Mouse (Mus musculus) embryonic facial prominence, embryonic 11.5 days (tissue): ENCODE measurements at regions not wholly inside any gene's neighbourhood (a gene's known extent, or its start where the extent isn't known, plus 50 kb on each side); places are given as distances from the start of the nearest gene placed in this dataset. TPM values are rescaled to one million over a fixed set of nuclear protein-coding genes. Genes with fewer than 3 reads are reported as not detected.

ENCODE experiments used
- ATAC-seq: fragments of 200-750 bp; cut with Nextera tagmentation; replicated peaks from 2 replicates; pipeline ENCODE4 v1.8.0; 2017; ENCODE audit warnings: low read depth; ENCODE audit not compliant: insufficient number of reproducible peaks, low FRiP score, low TSS enrichment
- DNase-seq: peaks from one replicate; pipeline ENCODE4 v3.0.0-alpha.2; 2015; ENCODE audit warnings: low spot score
- H3K27ac ChIP-seq: fragments of 300-500 bp; sonication (generic); replicated peaks from 2 replicates; pipeline ENCODE4 v1.5.1; 2014; ENCODE audit warnings: mild to moderate bottlenecking, low read depth, low read length, control low read depth
- H3K27me3 ChIP-seq: fragments of 300-500 bp; sonication (generic); 2 replicates; pipeline ENCODE4 v1.6.1; 2014; ENCODE audit warnings: mild to moderate bottlenecking, low read length, moderate library complexity, mixed read lengths; ENCODE audit not compliant: control insufficient read depth, insufficient read depth
- H3K36me3 ChIP-seq: fragments of 300-500 bp; sonication (generic); replicated peaks from 2 replicates; pipeline ENCODE4 v1.6.1; 2014; ENCODE audit warnings: low read depth, mild to moderate bottlenecking, low read length, moderate library complexity, mixed read lengths; ENCODE audit not compliant: control insufficient read depth, insufficient read depth
- H3K4me1 ChIP-seq: fragments of 300-500 bp; sonication (generic); 2 replicates; pipeline ENCODE4 v1.6.1; 2014; ENCODE audit warnings: low read length, mixed read lengths; ENCODE audit not compliant: control insufficient read depth, insufficient read depth
- H3K4me2 ChIP-seq: fragments of 300-500 bp; sonication (generic); 2 replicates; pipeline ENCODE4 v1.6.1; 2014; ENCODE audit warnings: low read depth, mild to moderate bottlenecking, control low read depth, low read length, moderate library complexity
- H3K4me3 ChIP-seq: fragments of 300-500 bp; sonication (generic); 2 replicates; pipeline ENCODE4 v1.5.1; 2014; ENCODE audit warnings: low read depth, low read length, control low read depth
- H3K9ac ChIP-seq: fragments of 300-500 bp; sonication (generic); replicated peaks from 2 replicates; pipeline ENCODE4 v1.6.1; 2014; ENCODE audit warnings: mild to moderate bottlenecking, control low read depth, low read length
- H3K9me3 ChIP-seq: fragments of 300-500 bp; sonication (generic); replicated peaks from 2 replicates; pipeline ENCODE4 v1.6.1; 2016; ENCODE audit warnings: mild to moderate bottlenecking, low read length, inconsistent platforms, mixed read lengths; ENCODE audit not compliant: control insufficient read depth
- WGBS: fragments of 180-500 bp; shearing (Covaris S2); extraction: QIAGEN DNeasy Blood & Tissue Kit; methylation state at CpG from one replicate; pipeline ENCODE4 v1.1.7; 2014; 5-methylcytosine and 5-hydroxymethylcytosine counted together
- microRNA-seq: library from miRNA; unstranded; fragments of <30 nt; microRNA quantifications from one replicate; pipeline ENCODE4, GENCODE M21; 2016; ENCODE audit warnings: borderline number of aligned reads

DNA sequence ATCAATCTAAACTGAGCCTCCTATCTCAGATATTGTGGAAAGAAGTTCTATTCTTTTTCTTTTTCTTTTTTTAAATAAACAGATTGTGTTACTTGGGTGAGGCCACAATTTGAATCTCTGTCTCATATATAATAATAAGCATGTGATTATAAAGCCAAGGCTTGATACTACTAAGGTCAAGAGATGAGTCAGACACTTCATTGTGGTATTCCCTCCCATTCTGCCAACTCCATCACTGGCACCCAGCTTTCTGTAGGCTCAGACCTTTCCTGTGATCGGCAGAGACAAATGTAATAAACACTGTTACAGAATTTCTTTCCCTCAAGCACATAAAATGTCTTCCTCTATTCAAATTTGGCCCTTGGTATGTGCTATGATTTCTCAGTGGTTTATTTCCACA is 337.0 kb upstream of the Olfr161 start:
- ATAC-seq: no peak
- Histone ChIP-seq H3K9me3 (peaks cover 17% of the 10 kb centered on the region), H3K4me2 (no peak overlapping the region), H3K27me3 (no peaks in the 10 kb centered on the region), H3K36me3 (no peaks in the 10 kb centered on the region), H3K27ac (no peak overlapping the region), H3K4me1 (no peaks in the 10 kb centered on the region), H3K4me3 (no peak overlapping the region), H3K9ac (no peak overlapping the region)
- DNase-seq: no peak
- 42% methylated on average over 1 of the region's 1 CpGs for WGBS

DNA sequence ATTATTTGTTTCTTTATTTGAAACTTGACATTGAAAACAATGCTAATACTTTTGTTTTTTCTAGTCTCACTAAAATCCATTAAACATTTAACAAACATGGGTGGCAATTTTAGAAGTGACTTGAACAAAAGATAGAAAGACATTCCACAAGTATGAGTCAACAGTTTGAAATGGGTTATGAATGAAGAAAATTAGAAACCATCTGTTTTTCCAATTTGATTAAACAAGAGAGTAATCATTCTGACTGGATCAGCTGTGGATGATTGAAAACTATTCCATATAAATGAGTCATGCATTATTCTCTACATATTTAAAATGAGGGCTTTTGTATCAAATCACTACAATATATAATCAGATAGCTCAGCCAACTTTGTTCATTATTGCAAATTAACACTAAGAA is 334.8 kb upstream of the Olfr161 start:
- DNase-seq (no peak), ATAC-seq (no peak)
- Histone ChIP-seq H3K27me3 (no peaks in the 10 kb centered on the region), H3K36me3 (no peaks in the 10 kb centered on the region), H3K4me3 (no peak overlapping the region), H3K4me2 (no peak overlapping the region), H3K9me3 (peaks cover 17% of the 10 kb centered on the region), H3K27ac (no peak overlapping the region), H3K9ac (no peak overlapping the region), H3K4me1 (no peaks in the 10 kb centered on the region)

DNA sequence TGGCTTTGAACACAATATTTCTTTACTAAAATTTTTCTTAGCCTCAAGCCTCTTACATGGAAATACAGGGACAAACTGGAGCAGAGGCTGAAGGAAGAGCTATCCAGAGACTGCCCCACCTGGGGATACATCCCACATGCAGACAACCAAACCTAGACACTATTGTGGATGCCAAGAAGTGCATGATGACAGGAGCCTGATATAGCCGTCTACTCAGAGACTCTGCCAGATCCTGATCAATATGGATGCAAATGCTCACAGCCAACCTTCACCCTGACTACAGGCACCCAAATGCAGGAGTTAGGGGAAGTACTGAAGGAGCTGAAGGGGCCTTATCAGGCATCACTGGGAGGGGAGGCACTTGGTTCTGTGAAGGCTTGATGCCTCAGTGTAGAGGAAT is 325.5 kb upstream of the Olfr161 start:
- 79% methylated on average over 1 of the region's 1 CpGs for WGBS
- H3K9me3 ChIP-seq: peaks cover 15% of the 10 kb centered on the region
- no peak overlapping the region for H3K4me2 ChIP-seq
- no peaks in the 10 kb centered on the region for H3K4me1 ChIP-seq
- no peak for DNase-seq
- no peak overlapping the region for H3K4me3 ChIP-seq
- no peak overlapping the region for H3K9ac ChIP-seq
- no peaks in the 10 kb centered on the region for H3K27me3 ChIP-seq
- ATAC-seq: no peak
- no peaks in the 10 kb centered on the region for H3K36me3 ChIP-seq
- H3K27ac ChIP-seq: no peak overlapping the region

DNA sequence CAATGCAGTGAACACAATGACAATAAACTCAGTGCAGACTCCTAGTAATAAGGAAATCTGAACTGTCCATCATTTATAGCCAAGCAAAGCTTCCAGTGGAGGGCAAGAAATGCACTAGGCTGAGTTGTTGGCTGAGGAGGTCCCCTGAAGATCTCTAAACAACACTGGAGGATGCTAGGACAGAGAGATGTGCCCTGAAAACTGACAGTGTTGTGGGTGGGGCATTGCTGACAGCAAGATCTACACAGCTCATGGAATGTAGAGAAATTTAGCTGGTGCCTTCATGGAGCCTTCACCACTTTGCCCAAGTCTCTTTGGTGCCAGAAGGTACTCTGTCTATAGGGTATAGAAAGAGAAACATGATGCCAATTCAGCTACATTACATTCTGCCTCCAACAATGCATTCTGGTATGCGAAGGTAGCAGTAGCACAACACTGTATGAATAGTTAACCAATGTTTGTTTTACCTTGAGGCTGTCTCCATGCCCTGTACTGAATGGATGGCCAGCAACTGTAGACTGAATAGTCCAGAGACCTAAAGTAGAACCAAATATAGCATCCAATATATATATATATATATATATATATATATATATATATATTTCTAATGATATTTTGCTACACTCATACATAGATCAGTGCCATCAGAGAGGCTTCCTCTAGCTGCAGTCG is 318.9 kb upstream of the Olfr161 start:
- 60% methylated on average over 2 of the region's 2 CpGs for WGBS
- Histone ChIP-seq H3K27ac (no peak overlapping the region), H3K27me3 (no peaks in the 10 kb centered on the region), H3K4me1 (no peaks in the 10 kb centered on the region), H3K36me3 (no peaks in the 10 kb centered on the region; the same call in 1 of the 2 replicates), H3K9me3 (peaks cover 23% of the 10 kb centered on the region), H3K4me2 (no peak overlapping the region), H3K4me3 (no peak overlapping the region), H3K9ac (no peak overlapping the region)
- DNase-seq (no peak), ATAC-seq (peak; percentile 76; the same call in 1 of the 2 replicates)

DNA sequence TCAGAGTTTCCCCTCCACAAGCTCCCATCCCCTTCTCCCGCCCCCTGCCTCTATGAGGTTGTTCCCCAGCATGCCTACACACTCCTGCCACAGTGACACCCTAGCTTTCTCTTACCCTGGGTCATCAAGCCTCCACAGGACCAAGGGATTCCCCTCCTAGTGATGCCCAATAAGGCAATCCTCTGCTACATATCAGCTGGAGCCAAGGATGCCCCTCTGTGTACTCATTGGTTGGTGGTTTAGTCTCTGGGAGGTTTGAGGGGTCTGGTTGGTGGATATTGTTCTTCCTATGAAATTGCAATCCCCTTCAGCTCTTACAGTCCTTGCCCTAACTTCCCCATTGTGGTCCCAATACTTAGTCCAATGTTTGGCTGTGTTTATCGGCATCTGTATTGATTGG is 317.4 kb upstream of the Olfr161 start:
- H3K9me3 ChIP-seq: peaks cover 20% of the 10 kb centered on the region
- no peak for DNase-seq

More for the DNA sequence above, 317.4 kb upstream of the Olfr161 start:
- Histone ChIP-seq H3K4me2 (no peak overlapping the region), H3K4me3 (no peak overlapping the region), H3K4me1 (no peaks in the 10 kb centered on the region), H3K9ac (no peak overlapping the region), H3K27ac (no peak overlapping the region), H3K36me3 (no peaks in the 10 kb centered on the region; the same call in 1 of the 2 replicates), H3K27me3 (no peaks in the 10 kb centered on the region)
- WGBS: 87% methylated on average over 2 of the region's 2 CpGs
- no peak for ATAC-seq

Small RNAs in the stretch of these regions (microRNA-seq; reads per million reads assigned to microRNA genes)
- gene Gm23215: not detected
